Mouse (Mus musculus): ENCODE results near the gene Tmem167.

Gene Tmem167

DNA sequence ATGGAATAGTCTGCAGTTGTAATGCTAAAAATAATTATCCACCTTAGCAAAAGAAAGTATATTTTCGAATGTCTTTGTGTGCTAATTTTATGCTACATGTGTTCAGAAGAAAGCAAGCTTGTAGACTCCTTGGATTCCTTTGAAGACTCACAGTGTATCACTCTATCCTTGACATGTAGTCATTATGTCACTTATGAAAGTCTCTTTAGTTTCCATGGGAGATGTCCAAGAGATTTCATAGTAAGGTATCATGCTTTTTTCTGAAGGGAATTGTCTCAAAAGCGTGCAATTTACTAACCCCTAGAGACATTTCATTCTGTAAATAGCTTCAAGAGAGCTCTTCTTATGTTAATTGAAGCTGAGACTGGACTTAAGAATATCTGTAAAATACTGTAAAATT lies 97.8 kb downstream of the Tmem167 start:
- DNase-seq: no peak

DNA sequence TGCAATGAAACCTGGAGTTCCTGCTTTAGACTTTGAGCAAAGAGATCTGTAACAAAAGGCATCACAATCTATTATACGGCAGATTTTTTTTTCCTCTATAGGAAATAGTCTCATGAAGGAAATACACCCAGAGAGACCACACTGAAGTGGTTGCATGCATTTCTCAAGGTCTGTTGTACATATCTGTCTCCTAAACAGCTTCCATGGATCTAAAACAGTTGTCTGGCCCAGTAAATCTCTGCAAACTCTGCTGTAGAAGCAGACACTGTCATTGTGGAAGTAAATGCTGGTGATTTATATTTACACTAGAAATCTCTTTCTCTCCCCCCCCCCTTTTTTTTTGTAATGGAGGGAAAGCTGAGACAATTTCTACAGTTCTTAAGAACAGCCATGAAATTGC lies 99.1 kb downstream of the Tmem167 start:
- no peak for DNase-seq

- DNase-seq: no peak
Measured at GRCm38 (mm10) chr13:90191794-90192193, 102.9 kb downstream of the Tmem167 start.
